In the genomic region with DNA sequence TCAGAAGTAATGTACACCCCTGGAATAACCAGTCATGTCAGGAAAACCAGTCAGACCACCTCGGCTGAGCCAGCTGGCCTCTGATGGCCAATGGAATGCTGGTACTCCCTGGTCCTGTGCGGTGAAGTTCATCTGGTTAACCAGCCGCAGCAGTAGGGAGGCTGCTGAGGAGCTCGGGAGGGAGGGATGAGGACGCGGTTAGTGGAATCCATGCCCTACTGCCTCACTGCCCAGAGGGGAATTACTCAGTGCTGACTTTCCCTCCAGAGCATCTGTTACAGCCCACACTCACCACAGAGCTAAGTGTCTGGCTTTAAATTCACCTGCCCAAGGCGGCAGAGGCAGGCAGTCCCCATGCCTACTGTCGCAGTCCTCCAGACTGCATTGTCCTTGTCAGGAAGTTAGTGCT, we compare ENCODE assay signal across 8 mouse cellular contexts. TPM values are rescaled to one million over a fixed set of nuclear protein-coding genes. Genes with fewer than 3 reads are reported as not detected.
DNase-seq lines count a peak whose midpoint lies in the region; ATAC-seq lines count a peak whose summit lies in the region.

No protein-coding gene starts in this region.

- no peaks in the 10 kb centered on the region for H3K27me3 ChIP-seq in forebrain, embryonic 11.5 days (ENCODE audit: control insufficient read depth, insufficient read depth, low read length)
- H3K27me3 ChIP-seq in forebrain, embryonic 15.5 days: no peaks in the 10 kb centered on the region
- H3K27me3 ChIP-seq in hindbrain, embryonic 14.5 days (ENCODE audit: control insufficient read depth, insufficient read depth, low read length): no peaks in the 10 kb centered on the region
- no peaks in the 10 kb centered on the region for H3K27me3 ChIP-seq in heart, embryonic 11.5 days (ENCODE audit: control insufficient read depth, insufficient read depth, low read length)

- no peaks in the 10 kb centered on the region for H3K36me3 ChIP-seq in forebrain, embryonic 11.5 days (ENCODE audit: control insufficient read depth, insufficient read depth, low read length)
- no peaks in the 10 kb centered on the region for H3K36me3 ChIP-seq in forebrain, embryonic 15.5 days
- no peaks in the 10 kb centered on the region for H3K36me3 ChIP-seq in hindbrain, embryonic 14.5 days (replicated peaks; ENCODE audit: control insufficient read depth, insufficient read depth)
- H3K36me3 ChIP-seq in heart, embryonic 11.5 days (ENCODE audit: control insufficient read depth, insufficient read depth, low read length): no peaks in the 10 kb centered on the region

- no peak for ATAC-seq in forebrain, embryonic 11.5 days (replicated peaks; ENCODE audit: low FRiP score)
- no peak for ATAC-seq in forebrain, embryonic 15.5 days (replicated peaks)
- ATAC-seq in hindbrain, embryonic 14.5 days (ENCODE audit: low FRiP score): peak; percentile 27; the same call in 1 of the 2 replicates
- no peak; the same call in 1 of the 2 replicates for ATAC-seq in heart, embryonic 11.5 days (replicated peaks; ENCODE audit: insufficient number of reproducible peaks, low FRiP score, low TSS enrichment)

- no peaks in the 10 kb centered on the region for H3K9me3 ChIP-seq in forebrain, embryonic 11.5 days (ENCODE audit: control insufficient read depth, low read length)
- H3K9me3 ChIP-seq in forebrain, embryonic 15.5 days: no peaks in the 10 kb centered on the region
- H3K9me3 ChIP-seq in hindbrain, embryonic 14.5 days (ENCODE audit: control insufficient read depth, low read length): no peaks in the 10 kb centered on the region
- no peaks in the 10 kb centered on the region for H3K9me3 ChIP-seq in heart, embryonic 11.5 days (replicated peaks; ENCODE audit: control insufficient read depth, low read length)

- no peak overlapping the region for H3K9ac ChIP-seq in forebrain, embryonic 11.5 days (ENCODE audit: low read length)
- no peak overlapping the region; the same call in 1 of the 2 replicates for H3K9ac ChIP-seq in forebrain, embryonic 15.5 days (replicated peaks)
- no peak overlapping the region for H3K9ac ChIP-seq in hindbrain, embryonic 14.5 days
- no peak overlapping the region for H3K9ac ChIP-seq in heart, embryonic 11.5 days (ENCODE audit: low read depth, low read length)

- H3K4me2 ChIP-seq in forebrain, embryonic 11.5 days (ENCODE audit: low read depth, low read length, severe bottlenecking): no peak overlapping the region
- H3K4me2 ChIP-seq in forebrain, embryonic 15.5 days (replicated peaks): no peak overlapping the region
- H3K4me2 ChIP-seq in hindbrain, embryonic 14.5 days (replicated peaks): no peak overlapping the region
- H3K4me2 ChIP-seq in heart, embryonic 11.5 days: no peak overlapping the region

- no peak overlapping the region for H3K4me3 ChIP-seq in forebrain, embryonic 11.5 days (ENCODE audit: low read depth, low read length)
- no peak overlapping the region for H3K4me3 ChIP-seq in forebrain, embryonic 15.5 days
- no peak overlapping the region for H3K4me3 ChIP-seq in hindbrain, embryonic 14.5 days (replicated peaks; ENCODE audit: low read length)
- H3K4me3 ChIP-seq in heart, embryonic 11.5 days (ENCODE audit: low read depth, low read length): no peak overlapping the region

- H3K27ac ChIP-seq in forebrain, embryonic 11.5 days (ENCODE audit: low read depth, low read length): no peak overlapping the region
- H3K27ac ChIP-seq in forebrain, embryonic 15.5 days (replicated peaks): no peak overlapping the region
- H3K27ac ChIP-seq in hindbrain, embryonic 14.5 days: peak overlapping the region; percentile 16; the same call in 1 of the 2 replicates
- H3K27ac ChIP-seq in heart, embryonic 11.5 days (ENCODE audit: low read depth, low read length): no peak overlapping the region

- peak; percentile 66 for DNase-seq in forebrain, embryonic 11.5 days (ENCODE audit: low spot score)
- DNase-seq in T-cell, adult 2 months (ENCODE audit: low spot score): peak; percentile 43
- peak; percentile 48 for DNase-seq in hindbrain, embryonic 14.5 days (ENCODE audit: low spot score)
- peak; percentile 67 to 81 for DNase-seq in lung, adult 18-20 months
- peak; percentile 74 for DNase-seq in retina, embryonic 14.5 days (ENCODE audit: low spot score)
- no peak for DNase-seq in spleen, postnatal 4 days (ENCODE audit: low spot score in 2 of 2)

- WGBS in forebrain, embryonic 11.5 days: 37% methylated on average over 8 of the region's 8 CpGs
- 39% methylated on average over 8 of the region's 8 CpGs for WGBS in forebrain, embryonic 15.5 days
- 17% methylated on average over 8 of the region's 8 CpGs for WGBS in hindbrain, embryonic 14.5 days
- WGBS in heart, embryonic 11.5 days (ENCODE audit: insufficient replicate concordance): 35% methylated on average over 8 of the region's 8 CpGs

- 0 out of 2 replicates have a peak, but pooled peaks cover 2% of the 10 kb centered on the region for H3K4me1 ChIP-seq in forebrain, embryonic 11.5 days (replicated peaks; ENCODE audit: control insufficient read depth, insufficient read depth, low read length)
- H3K4me1 ChIP-seq in forebrain, embryonic 15.5 days: peaks cover 21% of the 10 kb centered on the region
- peaks cover 30% of the 10 kb centered on the region for H3K4me1 ChIP-seq in hindbrain, embryonic 14.5 days (replicated peaks; ENCODE audit: control insufficient read depth, insufficient read depth, low read length)
- H3K4me1 ChIP-seq in heart, embryonic 11.5 days (ENCODE audit: control insufficient read depth, insufficient read depth, low read length): peaks cover 25% of the 10 kb centered on the region

RNA-seq across cellular contexts. Expression of a gene that starts 51.2 kb away (rescaled TPM):
- polyA plus RNA-seq in forebrain, embryonic 11.5 days (2014; fragmentation: Nextera tagmentation; extraction: Ambion mirVana): 27.9 and 28.3 TPM in 2 replicates
- 20.2 and 20.5 TPM in 2 replicates for polyA plus RNA-seq in forebrain, embryonic 15.5 days (2015; fragmentation: Nextera tagmentation; extraction: Ambion mirVana)
- polyA plus RNA-seq in hindbrain, embryonic 14.5 days (2014; fragmentation: Nextera tagmentation; extraction: Ambion mirVana): 26.0 and 27.8 TPM in 2 replicates
- 16.6 and 17.6 TPM in 2 replicates for polyA plus RNA-seq in heart, embryonic 11.5 days (2014; fragmentation: Nextera tagmentation; extraction: Ambion mirVana)

Comparison
In these comparisons a context has a peak if more than half of its experiments do, and no peak if none do; other contexts are left out.
1. DNase-seq: peak in forebrain, embryonic 11.5 days (single experiment), T-cell, adult 2 months (single experiment), hindbrain, embryonic 14.5 days (single experiment), lung, adult 18-20 months (2 of 2) and retina, embryonic 14.5 days (single experiment); none in spleen, postnatal 4 days (0 of 2).